In genomic region chr12:103346945-103347344, GRCm38 (mm10) we compare ENCODE assay signal across 23 mouse cellular contexts. TPM values are rescaled to one million over a fixed set of nuclear protein-coding genes. Genes with fewer than 3 reads are reported as not detected.
DNase-seq lines count a peak whose midpoint lies in the region; ATAC-seq and TF ChIP-seq lines count a peak whose summit lies in the region.
"Had no signal": no experiment of that assay in that cellular context is flagged by ENCODE, and none has a peak within 500 bp of the region (broad histone marks: within the 10 kb centered on the region; RNA-seq: fewer than 3 reads in every experiment).

No protein-coding gene starts in this region.

- H3K9ac ChIP-seq in liver, adult 2 months (ENCODE audit: low read depth, low read length), result 0 out of 2 replicates have a peak overlapping the region, but pooled peaks have one; percentile 2
- no peak overlapping the region for H3K9ac ChIP-seq in liver, embryonic 12.5 days
- H3K9ac ChIP-seq: hindbrain, embryonic 14.5 days; limb, embryonic 12.5 days; lung, embryonic 14.5 days; stomach, embryonic 15.5 days had no signal

- no peak for ATAC-seq in liver, embryonic 12.5 days
- peak; percentile 64 for ATAC-seq in CD4-positive, CD25-positive, alpha-beta regulatory T cell, adult 4 months
- peak; percentile 68 for ATAC-seq in inflammation-experienced regulatory T-cells, adult 6 months
- ATAC-seq: forebrain, embryonic 16.5 days; Patski had no signal

- H3K36me3 ChIP-seq in liver, adult 2 months (ENCODE audit: control insufficient read depth, insufficient read depth, low read length), result no peaks in the 10 kb centered on the region
- H3K36me3 ChIP-seq in liver, embryonic 12.5 days, result no peaks in the 10 kb centered on the region
- H3K36me3 ChIP-seq: limb, embryonic 12.5 days; stomach, embryonic 15.5 days had no signal

- TF ChIP-seq CTCF in gastrocnemius, adult 2 months (IDR thresholded peaks at IDR 0.05), result no peak
- no peak for TF ChIP-seq CTCF in liver, adult 2 months (IDR thresholded peaks at IDR 0.05; ENCODE audit: low read depth, low read length)

- H3K79me2 ChIP-seq in liver, adult 2 months (ENCODE audit: control insufficient read depth, insufficient read depth, low read length), result no peaks in the 10 kb centered on the region

- 56% methylated on average over 8 of the region's 8 CpGs for WGBS in liver, adult 2 months
- WGBS in liver, embryonic 12.5 days (ENCODE audit: insufficient replicate concordance), result 68% methylated on average over 8 of the region's 8 CpGs

- H3K4me1 ChIP-seq in liver, adult 2 months (ENCODE audit: control insufficient read depth, insufficient read depth, low read length), result peaks cover 15% of the 10 kb centered on the region
- peaks cover 6% of the 10 kb centered on the region; the same call in 1 of the 2 replicates for H3K4me1 ChIP-seq in liver, embryonic 12.5 days
- H3K4me1 ChIP-seq: stomach, embryonic 15.5 days had no signal

- DNase-seq in gastrocnemius, adult 2 months, result no peak
- no peak for DNase-seq in gastrocnemius, postnatal 36 days
- no peak for DNase-seq in liver, adult 2 months (ENCODE audit: extremely low read depth, low read depth, low spot score)
- DNase-seq in urinary bladder, postnatal 4 days (ENCODE audit: low spot score in 2 of 2), result no peak
- no peak for DNase-seq in cerebellum, adult 11-12 months
- DNase-seq: cerebellum, adult 18-20 months; lung, embryonic 14.5 days; retina, postnatal 1 day; thymus, postnatal 25 days had no signal

- no peaks in the 10 kb centered on the region for H3K9me3 ChIP-seq in liver, embryonic 12.5 days (replicated peaks)
- H3K9me3 ChIP-seq: limb, embryonic 12.5 days; stomach, embryonic 15.5 days had no signal

- no peak overlapping the region for H3K4me2 ChIP-seq in liver, embryonic 12.5 days
- H3K4me2 ChIP-seq: hindbrain, embryonic 14.5 days; limb, embryonic 12.5 days; lung, embryonic 14.5 days; stomach, embryonic 15.5 days had no signal

- H3K27ac ChIP-seq in gastrocnemius, adult 2 months, result peak overlapping the region; percentile 65
- peak overlapping the region; percentile 92 for H3K27ac ChIP-seq in liver, adult 2 months (replicated peaks; ENCODE audit: insufficient read depth, low read depth, low read length)
- no peak overlapping the region for H3K27ac ChIP-seq in liver, embryonic 12.5 days
- H3K27ac ChIP-seq: hindbrain, embryonic 14.5 days; layer of hippocampus, adult 2 months; limb, embryonic 12.5 days; stomach, embryonic 15.5 days had no signal

- no peaks in the 10 kb centered on the region for H3K27me3 ChIP-seq in liver, adult 2 months (ENCODE audit: control insufficient read depth, insufficient read depth, low read length)
- H3K27me3 ChIP-seq in liver, embryonic 12.5 days (replicated peaks), result 0 out of 2 replicates have a peak, but pooled peaks cover 4% of the 10 kb centered on the region
- H3K27me3 ChIP-seq: Patski; stomach, embryonic 15.5 days had no signal

- peak overlapping the region; percentile 55 for H3K4me3 ChIP-seq in gastrocnemius, adult 2 months
- no peak overlapping the region for H3K4me3 ChIP-seq in liver, adult 2 months (ENCODE audit: insufficient read depth, low read depth, low read length)
- H3K4me3 ChIP-seq in liver, embryonic 12.5 days, result no peak overlapping the region
- H3K4me3 ChIP-seq: layer of hippocampus, adult 2 months; limb, embryonic 12.5 days; stomach, embryonic 15.5 days had no signal

- intact Hi-C loops in gastrocnemius, adult 2 months (cut with DNase I), result no loop called here
- intact Hi-C loops in gastrocnemius, postnatal 36 days (cut with DNase I), result loop anchor here (1.0 to 2.0 kb wide), 2 partner anchors 20 to 21 kb away; no protein-coding TSS in a partner anchor

- TF ChIP-seq POLR2A in liver, adult 2 months (IDR thresholded peaks at IDR 0.05; ENCODE audit: extremely low read depth, insufficient read depth, low read length), result no peak

RNA-seq across cellular contexts. Expression of gene Asb2, which starts 8.9 kb away (rescaled TPM):
- 100 to 1,000 TPM; 548 to 725 TPM for total RNA-seq in gastrocnemius, adult 2 months (2021)
- total RNA-seq in gastrocnemius, postnatal 36 days (2021), result 100 to 1,000 TPM; 344 to 526 TPM
- 2.7 and 3.6 TPM in 2 replicates for total RNA-seq in liver, adult 2 months (2014; rRNA removed)
- 5.6 TPM in 2 replicates for polyA plus RNA-seq in liver, adult 2 months (2012; rRNA removed)
- 1.1 and 1.2 TPM in 2 replicates for polyA plus RNA-seq in liver, embryonic 12.5 days (2016; fragmentation: Nextera tagmentation; extraction: Ambion mirVana)
- 10 to 100 TPM; 25.2 to 31.4 TPM for polyA plus RNA-seq in CD4-positive, CD25-positive, alpha-beta regulatory T cell, adult 4 months (2017; shearing (Covaris generic))
- polyA plus RNA-seq in inflammation-experienced regulatory T-cells, adult 6 months (2017; shearing (Covaris generic)), result 10 to 100 TPM; 22.5 to 68.5 (median 47.2) TPM

RNA-seq across cellular contexts. Expression of gene Fam181a, which starts 36.2 kb away (rescaled TPM):
- total RNA-seq in gastrocnemius, adult 2 months (2021), result not detected
- total RNA-seq in gastrocnemius, postnatal 36 days (2021), result not detected
- not detected in 2 replicates for total RNA-seq in liver, adult 2 months (2014; rRNA removed)
- not detected in 2 replicates for polyA plus RNA-seq in liver, adult 2 months (2012; rRNA removed)
- polyA plus RNA-seq in liver, embryonic 12.5 days (2016; fragmentation: Nextera tagmentation; extraction: Ambion mirVana), result not detected in 2 replicates
- not detected for polyA plus RNA-seq in CD4-positive, CD25-positive, alpha-beta regulatory T cell, adult 4 months (2017; shearing (Covaris generic))
- polyA plus RNA-seq in inflammation-experienced regulatory T-cells, adult 6 months (2017; shearing (Covaris generic)), result not detected
- total RNA-seq: adrenal gland, adult 18-20 months; granulocyte monocyte progenitor cell, adult 5-6 weeks; megakaryocyte-erythroid progenitor cell, adult 5-6 weeks had no signal
- polyA plus RNA-seq: C2C12; kidney, embryonic 14.5 days; Patski; stomach, embryonic 15.5 days had no signal

RNA-seq across cellular contexts. Expression of gene Otub2, which starts 41.5 kb away (rescaled TPM):
- 1 to 10 TPM; 5.7 to 7.3 TPM for total RNA-seq in gastrocnemius, adult 2 months (2021)
- total RNA-seq in gastrocnemius, postnatal 36 days (2021), result 1 to 10 TPM; 1.8 to 4.5 TPM
- 1.3 and 1.7 TPM in 2 replicates for total RNA-seq in liver, adult 2 months (2014; rRNA removed)
- 2.1 and 2.5 TPM in 2 replicates for polyA plus RNA-seq in liver, adult 2 months (2012; rRNA removed)
- polyA plus RNA-seq in liver, embryonic 12.5 days (2016; fragmentation: Nextera tagmentation; extraction: Ambion mirVana), result 24.2 and 26.2 TPM in 2 replicates
- polyA plus RNA-seq in CD4-positive, CD25-positive, alpha-beta regulatory T cell, adult 4 months (2017; shearing (Covaris generic)), result 1 to 10 TPM; 1.4 to 1.5 TPM
- polyA plus RNA-seq in inflammation-experienced regulatory T-cells, adult 6 months (2017; shearing (Covaris generic)), result 1 to 10 TPM; 1.3 to 2.3 (median 1.9) TPM
